Mouse (Mus musculus) effector memory CD4-positive, alpha-beta T cell, adult 7 months (primary cell): ENCODE measurements around the gene Slc22a27. TPM values are rescaled to one million over a fixed set of nuclear protein-coding genes. Genes with fewer than 3 reads are reported as not detected.

Source experiments
- polyA plus RNA-seq: library from polyadenylated mRNA; unstranded; fragments of 100-300 nt; shearing (Covaris generic); gene quantifications from one replicate; pipeline ENCODE4 v1.2.1, GENCODE M21; 2017

The Slc22a27 gene
- polyA plus RNA-seq, result 0.21 TPM

DNA sequence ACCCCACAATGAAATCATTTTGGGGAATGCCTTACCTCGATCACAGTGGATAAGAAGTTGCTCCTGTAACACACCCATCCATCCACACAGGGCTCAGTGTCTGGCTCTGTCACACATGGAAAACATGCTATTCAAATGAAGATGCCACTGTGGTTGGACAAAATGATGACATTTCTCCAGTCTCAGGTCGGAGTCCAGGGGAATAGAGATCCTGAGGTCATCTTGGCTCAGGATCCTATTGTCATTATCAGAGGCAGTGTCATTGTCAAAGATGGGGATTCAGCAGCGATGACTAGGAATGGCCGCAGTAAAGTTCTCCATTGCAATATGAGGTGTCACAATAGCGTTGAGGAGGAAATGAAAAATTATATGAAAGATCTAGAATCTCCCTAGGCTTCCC lies at the start of gene Slc22a27:
Gene Slc22a27 (minus strand): TSS at position 101 of the 400 bp plus-strand sequence.

Other genes starting within 250 kb of the Slc22a27 start
- gene Slc22a26, start 163.4 kb downstream of the Slc22a27 start, polyA plus RNA-seq, result not detected
- not detected for gene Slc22a28, start 166.0 kb upstream of the Slc22a27 start, polyA plus RNA-seq